Mouse (Mus musculus) olfactory bulb, adult 2 months (tissue): Measurements from ENCODE around the gene Tbx3.

Source experiments
- CTCF ChIP-seq: fragments of 200-500 bp; IDR thresholded peaks from 2 replicates; pipeline ENCODE4 v1.5.1; 2012; ENCODE audit warnings: low read depth, mild to moderate bottlenecking, low read length, moderate library complexity; ENCODE audit not compliant: insufficient read depth
- POLR2A ChIP-seq: fragments of 200-500 bp; IDR thresholded peaks from 2 replicates; pipeline ENCODE4 v1.6.1; 2012; ENCODE audit warnings: mild to moderate bottlenecking, low read depth, low read length, moderate library complexity; ENCODE audit not compliant: insufficient read depth

DNA sequence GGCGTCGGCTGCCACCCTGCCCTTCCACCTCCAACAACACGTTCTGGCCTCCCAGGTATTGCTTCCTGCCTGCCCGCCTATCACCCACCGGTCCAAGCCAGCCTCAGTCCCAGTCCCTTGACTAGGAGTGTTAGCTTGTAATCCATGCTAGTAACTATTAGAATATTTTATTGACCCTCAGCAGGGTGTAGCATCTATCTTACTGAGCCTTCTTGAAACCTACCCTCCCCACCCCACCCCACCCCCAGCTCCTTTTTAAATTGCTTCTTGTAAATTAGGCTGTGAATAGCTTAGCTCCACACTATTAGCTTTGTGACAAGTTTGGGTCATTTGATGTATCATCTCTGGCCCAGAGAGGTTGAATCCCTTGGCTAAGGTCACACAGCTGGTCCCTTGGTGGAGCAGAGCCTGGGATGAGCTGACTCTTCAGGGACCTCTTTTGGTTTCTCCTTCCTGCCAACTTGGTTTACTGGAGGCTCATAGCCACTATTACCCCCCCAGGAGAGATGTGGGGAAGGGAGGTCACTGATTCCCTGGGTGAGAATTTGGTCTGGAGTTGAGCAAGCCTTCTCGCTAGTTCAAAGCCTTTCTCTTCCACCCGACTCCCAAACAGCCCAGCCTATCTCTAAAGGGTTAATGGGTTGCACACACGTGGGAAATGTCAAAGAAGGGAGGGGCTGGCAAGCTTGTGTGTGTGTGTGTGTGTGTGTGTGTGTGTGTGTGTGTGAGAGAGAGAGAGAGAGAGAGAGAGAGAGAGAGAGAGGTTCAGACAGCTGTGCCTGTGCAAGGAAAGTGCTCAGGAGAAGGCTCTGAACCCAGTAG, 10.8 kb downstream of the Tbx3 start:
- no peak for TF ChIP-seq CTCF
- no peak for TF ChIP-seq POLR2A
